Mouse (Mus musculus): ENCODE data around the gene Rbp2. TPM values are rescaled to one million over a fixed set of nuclear protein-coding genes. Genes with fewer than 3 reads are reported as not detected.

The Rbp2 gene
- polyA plus RNA-seq, 1 experiment from 2014 or later, result not detected

- H3K9me3 ChIP-seq, result no peaks in the 10 kb centered on the region
- ATAC-seq (ENCODE audit: low FRiP score, low read depth), result no peak
- H3K27me3 ChIP-seq, result no peaks in the 10 kb centered on the region
- no peaks in the 10 kb centered on the region for H3K4me1 ChIP-seq
- no peak overlapping the region for H3K27ac ChIP-seq
- no peak overlapping the region for H3K4me2 ChIP-seq (replicated peaks)
- no peak overlapping the region for H3K9ac ChIP-seq
- no peak overlapping the region for H3K4me3 ChIP-seq
- H3K36me3 ChIP-seq, result no peaks in the 10 kb centered on the region
- WGBS, result 50% methylated on average over 7 of the region's 7 CpGs
These were observed 39.6 kb downstream of the Rbp2 start for GRCm38 (mm10) chr9:98525543-98525924.

DNA sequence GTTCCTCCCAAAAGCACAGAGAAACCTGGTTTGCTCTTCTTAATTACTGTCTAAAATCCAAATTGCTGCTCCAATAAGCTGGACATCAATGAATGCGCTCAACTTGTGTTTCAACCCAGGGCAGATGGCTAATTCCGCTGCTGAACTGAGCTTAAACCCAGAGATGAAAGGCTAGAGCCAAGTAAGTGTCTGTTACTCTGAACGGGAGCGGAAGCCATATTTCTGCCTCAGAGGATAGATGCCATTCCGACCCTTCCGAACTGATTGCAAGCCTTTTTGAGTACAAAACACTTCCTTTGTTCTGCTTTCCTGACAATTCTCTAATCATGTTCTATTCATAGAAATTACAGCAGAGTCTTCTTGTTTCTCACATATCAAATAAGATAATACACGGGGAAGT, 41.3 kb downstream of the Rbp2 start:
- no peak overlapping the region for H3K4me3 ChIP-seq
- H3K27me3 ChIP-seq, result no peaks in the 10 kb centered on the region
- H3K4me1 ChIP-seq, result no peaks in the 10 kb centered on the region
- no peak overlapping the region for H3K27ac ChIP-seq
- H3K4me2 ChIP-seq (replicated peaks), result no peak overlapping the region
- no peaks in the 10 kb centered on the region for H3K9me3 ChIP-seq
- no peaks in the 10 kb centered on the region for H3K36me3 ChIP-seq
- no peak overlapping the region for H3K9ac ChIP-seq
- ATAC-seq (ENCODE audit: low FRiP score, low read depth), result no peak
- 81% methylated on average over 7 of the region's 7 CpGs for WGBS

GRCm38 (mm10) chr9:98529776-98530175, 43.9 kb downstream of the Rbp2 start:
- Histone ChIP-seq H3K27me3 (no peaks in the 10 kb centered on the region), H3K9me3 (no peaks in the 10 kb centered on the region), H3K36me3 (no peaks in the 10 kb centered on the region), H3K4me1 (no peaks in the 10 kb centered on the region), H3K4me2 (replicated peaks) (no peak overlapping the region), H3K27ac (no peak overlapping the region), H3K4me3 (no peak overlapping the region), H3K9ac (no peak overlapping the region)
- WGBS, result 51% methylated on average over 4 of the region's 4 CpGs
- ATAC-seq (ENCODE audit: low FRiP score, low read depth), result no peak

DNA sequence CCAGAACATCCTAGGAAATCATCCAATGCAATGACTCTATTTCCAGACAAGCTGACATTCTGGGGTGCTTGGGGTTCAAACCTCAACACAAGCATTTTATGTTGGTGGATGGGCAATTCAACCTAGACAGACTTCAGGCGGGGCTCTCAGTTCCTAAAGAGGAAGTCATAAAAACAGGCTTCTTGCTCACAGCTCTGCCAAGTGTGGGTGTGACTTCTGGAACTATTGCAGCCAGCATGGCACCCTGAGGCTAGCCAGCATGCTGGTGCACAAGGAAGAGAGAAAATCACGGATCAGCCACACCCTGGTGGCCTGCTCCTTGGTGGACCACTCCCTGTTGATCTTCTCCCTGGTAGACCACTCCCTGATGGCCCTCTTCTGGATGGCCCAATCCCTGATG, 45.1 kb downstream of the Rbp2 start:
- no peak overlapping the region for H3K4me2 ChIP-seq (replicated peaks)
- H3K36me3 ChIP-seq, result no peaks in the 10 kb centered on the region
- no peak overlapping the region for H3K4me3 ChIP-seq
- H3K27me3 ChIP-seq, result no peaks in the 10 kb centered on the region
- H3K27ac ChIP-seq, result no peak overlapping the region
- no peak overlapping the region for H3K9ac ChIP-seq
- no peak for ATAC-seq (ENCODE audit: low FRiP score, low read depth)
- 49% methylated on average over 2 of the region's 2 CpGs for WGBS
- no peaks in the 10 kb centered on the region for H3K4me1 ChIP-seq
- H3K9me3 ChIP-seq, result no peaks in the 10 kb centered on the region

DNA sequence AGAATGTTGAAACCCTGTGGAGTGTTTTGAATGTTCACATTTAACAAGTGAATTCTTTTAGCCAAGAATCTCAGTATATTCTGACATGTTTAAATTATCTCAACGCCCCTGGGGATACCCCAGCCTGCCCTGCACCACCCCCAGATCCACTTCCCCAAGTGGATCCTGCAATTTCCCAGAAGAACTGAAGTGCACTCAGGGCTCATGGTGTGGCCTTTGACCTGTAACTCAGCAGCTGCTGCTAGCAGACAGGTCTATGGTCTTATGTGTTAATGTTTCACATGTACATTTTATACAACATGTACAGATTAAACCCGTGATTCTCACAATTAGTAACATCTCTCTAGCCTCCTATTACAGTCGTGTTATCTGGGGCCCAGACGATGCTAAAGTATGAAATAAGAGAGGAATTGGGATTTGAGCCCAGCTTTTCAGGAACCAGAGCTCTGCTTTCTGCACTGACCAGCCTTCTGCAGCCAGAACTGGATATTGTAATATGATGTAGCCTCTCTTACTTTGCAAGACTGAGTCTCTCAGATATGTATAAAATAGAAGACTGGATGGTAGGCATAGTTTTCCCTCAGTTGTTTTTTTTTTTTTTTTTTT, 48.9 kb downstream of the Rbp2 start:
- Histone ChIP-seq H3K4me1 (0 out of 2 replicates have a peak, but pooled peaks cover 8% of the 10 kb centered on the region), H3K9ac (no peak overlapping the region), H3K36me3 (no peaks in the 10 kb centered on the region), H3K27ac (no peak overlapping the region), H3K9me3 (no peaks in the 10 kb centered on the region), H3K4me3 (no peak overlapping the region), H3K27me3 (peaks cover 4% of the 10 kb centered on the region; the same call in 1 of the 2 replicates), H3K4me2 (replicated peaks) (no peak overlapping the region)
- no peak for ATAC-seq (ENCODE audit: low FRiP score, low read depth)
- 75% methylated on average over 4 of the region's 4 CpGs for WGBS

DNA sequence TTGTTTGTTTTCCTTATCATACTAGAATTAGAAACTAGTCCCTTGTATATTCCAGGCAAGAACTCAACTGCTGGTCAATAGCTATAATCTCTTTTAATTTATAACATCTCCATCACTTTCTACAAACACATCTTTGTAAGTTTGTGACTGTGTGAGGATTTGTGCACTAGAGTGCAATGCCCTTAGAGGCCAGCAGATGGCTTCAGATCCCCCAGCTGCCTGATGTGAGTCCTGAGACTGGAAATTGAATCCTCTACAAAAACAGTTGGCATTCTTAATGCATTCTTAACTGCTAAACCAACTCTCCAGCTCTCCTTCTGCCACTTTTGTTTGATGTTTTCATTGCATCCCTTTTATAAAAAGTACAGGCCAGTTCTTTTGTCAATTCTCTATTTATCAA, 49.8 kb downstream of the Rbp2 start:
- H3K36me3 ChIP-seq, result no peaks in the 10 kb centered on the region
- H3K27me3 ChIP-seq, result peaks cover 4% of the 10 kb centered on the region; the same call in 1 of the 2 replicates
- H3K4me1 ChIP-seq, result 0 out of 2 replicates have a peak, but pooled peaks cover 8% of the 10 kb centered on the region
- H3K4me3 ChIP-seq, result no peak overlapping the region
- H3K9me3 ChIP-seq, result no peaks in the 10 kb centered on the region
- no peak for ATAC-seq (ENCODE audit: low FRiP score, low read depth)
- no peak overlapping the region for H3K27ac ChIP-seq
- H3K9ac ChIP-seq, result no peak overlapping the region
- H3K4me2 ChIP-seq (replicated peaks), result no peak overlapping the region

DNA sequence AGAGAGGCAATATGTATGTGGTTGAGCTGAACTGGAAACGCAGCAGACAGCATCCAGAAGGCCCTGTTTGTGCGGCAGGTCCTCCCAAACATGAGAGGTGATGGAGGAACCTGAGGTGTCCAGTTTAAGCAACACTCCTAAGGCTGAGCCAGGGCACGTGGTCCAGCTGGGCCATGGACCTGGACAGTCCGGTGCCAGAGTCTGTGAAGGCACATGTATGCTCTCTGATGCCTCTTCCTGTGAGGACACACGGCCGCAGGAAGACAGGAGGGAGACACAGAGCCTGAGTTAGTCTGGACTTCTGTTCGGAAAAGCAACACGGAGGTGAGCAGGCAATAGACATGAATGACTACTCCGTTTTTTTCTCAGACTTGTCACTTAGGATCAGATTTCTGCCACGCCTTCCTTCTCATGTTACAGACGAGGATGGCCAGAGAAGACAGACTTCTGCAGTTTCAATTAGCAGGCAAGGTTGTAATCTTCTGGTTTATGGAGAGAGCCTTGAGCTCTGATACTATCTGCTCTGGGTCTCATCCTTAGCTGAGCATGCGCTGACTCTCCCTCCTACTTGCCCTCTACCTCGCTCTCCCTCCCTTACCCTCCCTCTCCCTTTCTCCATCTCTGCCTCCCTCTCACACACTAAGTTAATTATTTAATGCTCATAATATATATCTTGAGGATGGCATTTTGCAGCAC, 52.2 kb downstream of the Rbp2 start:
- H3K27me3 ChIP-seq, result peaks cover 4% of the 10 kb centered on the region; the same call in 1 of the 2 replicates
- H3K9ac ChIP-seq, result no peak overlapping the region
- H3K36me3 ChIP-seq, result no peaks in the 10 kb centered on the region
- peak overlapping the region; percentile 43 for H3K4me2 ChIP-seq (replicated peaks)
- 0 out of 2 replicates have a peak, but pooled peaks cover 8% of the 10 kb centered on the region for H3K4me1 ChIP-seq
- no peaks in the 10 kb centered on the region for H3K9me3 ChIP-seq
- no peak overlapping the region for H3K4me3 ChIP-seq
- no peak overlapping the region for H3K27ac ChIP-seq
- 32% methylated on average over 13 of the region's 13 CpGs for WGBS
- ATAC-seq (ENCODE audit: low FRiP score, low read depth), result peak; percentile 71

GRCm38 (mm10) chr9:98538713-98539360, 52.9 kb downstream of the Rbp2 start:
- 5% methylated on average over 13 of the region's 13 CpGs for WGBS
- Histone ChIP-seq H3K36me3 (no peaks in the 10 kb centered on the region), H3K9ac (no peak overlapping the region), H3K27me3 (peaks cover 4% of the 10 kb centered on the region; the same call in 1 of the 2 replicates), H3K27ac (no peak overlapping the region), H3K9me3 (no peaks in the 10 kb centered on the region), H3K4me2 (replicated peaks) (peak overlapping the region; percentile 43), H3K4me3 (no peak overlapping the region), H3K4me1 (0 out of 2 replicates have a peak, but pooled peaks cover 8% of the 10 kb centered on the region)
- peak; percentile 76; the same call in 1 of the 2 replicates for ATAC-seq (ENCODE audit: low FRiP score, low read depth)

DNA sequence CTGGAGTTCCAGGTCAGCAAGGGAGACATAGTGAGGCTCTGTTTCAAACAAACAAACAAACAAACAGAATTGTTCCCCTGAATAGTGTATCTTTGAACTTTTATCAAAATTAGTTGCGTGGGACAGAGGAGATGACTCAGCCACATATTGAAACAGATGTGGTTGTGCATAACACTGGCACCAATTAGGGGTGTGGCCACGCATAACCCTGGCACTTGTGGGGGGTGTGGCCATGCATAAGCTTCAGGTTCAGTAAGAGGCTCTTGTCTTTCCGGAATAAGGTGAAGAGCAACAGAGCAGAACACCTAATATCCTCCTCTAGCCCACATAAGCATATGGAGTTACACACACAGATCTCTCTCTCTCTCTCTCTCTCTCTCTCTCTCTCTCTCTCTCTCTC, 58.1 kb downstream of the Rbp2 start:
- H3K9ac ChIP-seq, result no peak overlapping the region
- no peaks in the 10 kb centered on the region for H3K27me3 ChIP-seq
- H3K4me2 ChIP-seq (replicated peaks), result no peak overlapping the region
- H3K27ac ChIP-seq, result no peak overlapping the region
- no peaks in the 10 kb centered on the region for H3K36me3 ChIP-seq
- ATAC-seq (ENCODE audit: low FRiP score, low read depth), result no peak
- H3K4me1 ChIP-seq, result no peaks in the 10 kb centered on the region
- no peak overlapping the region for H3K4me3 ChIP-seq
- H3K9me3 ChIP-seq, result no peaks in the 10 kb centered on the region
- WGBS, result 79% methylated on average over 3 of the region's 3 CpGs

Other genes with a start within 250 kb of the Rbp2 start
- 3.7 and 4.5 TPM in 2 replicates for gene Nmnat3, start 198.7 kb upstream of the Rbp2 start, polyA plus RNA-seq (2015; fragmentation: Nextera tagmentation; extraction: Ambion mirVana)
- gene Rbp1, start 63.2 kb upstream of the Rbp2 start, polyA plus RNA-seq (2015; fragmentation: Nextera tagmentation; extraction: Ambion mirVana), result 48.7 and 55.7 TPM in 2 replicates
- 188 and 202 TPM in 2 replicates for gene Copb2, start 77.6 kb downstream of the Rbp2 start, polyA plus RNA-seq (2015; fragmentation: Nextera tagmentation; extraction: Ambion mirVana)
- gene Mrps22, start 115.5 kb downstream of the Rbp2 start, polyA plus RNA-seq (2015; fragmentation: Nextera tagmentation; extraction: Ambion mirVana), result 60.7 and 62.6 TPM in 2 replicates

Data from limb, embryonic 13.5 days (tissue).